Mouse (Mus musculus) ES-Bruce4 (cell line): ENCODE measurements at regions not wholly inside any gene's neighbourhood (a gene's known extent, or its start where the extent isn't known, plus 50 kb on each side); places are given as distances from the start of the nearest gene placed in this dataset.

ENCODE experiments used
- H3K27ac ChIP-seq: 2 replicates; pipeline ENCODE4 v1.5.1; 2012; ENCODE audit warnings: low read length, inconsistent platforms; ENCODE audit not compliant: insufficient read depth
- H3K27me3 ChIP-seq: 2 replicates; pipeline ENCODE4 v1.6.1; 2012; ENCODE audit warnings: mild to moderate bottlenecking, low read length, inconsistent platforms; ENCODE audit not compliant: control insufficient read depth, poor library complexity, insufficient read depth, severe bottlenecking
- H3K36me3 ChIP-seq: 2 replicates; pipeline ENCODE4 v1.6.1; 2012; ENCODE audit warnings: inconsistent platforms, mild to moderate bottlenecking, low read length, moderate library complexity; ENCODE audit not compliant: control insufficient read depth, poor library complexity, insufficient read depth, severe bottlenecking
- H3K4me1 ChIP-seq: one replicate; pipeline ENCODE4 v1.8.1; 2011; ENCODE audit warnings: low read length; ENCODE audit not compliant: control insufficient read depth, insufficient read depth
- H3K4me3 ChIP-seq: 2 replicates; pipeline ENCODE4 v1.5.1; 2011; ENCODE audit warnings: low read depth, mild to moderate bottlenecking, low read length
- H3K9ac ChIP-seq: 2 replicates; pipeline ENCODE4 v1.6.1; 2012; ENCODE audit warnings: low read depth, mild to moderate bottlenecking, inconsistent platforms; ENCODE audit not compliant: poor library complexity, severe bottlenecking
- H3K9me3 ChIP-seq: replicated peaks from 2 replicates; pipeline ENCODE4 v1.6.1; 2012; ENCODE audit warnings: mild to moderate bottlenecking, low read length, inconsistent platforms; ENCODE audit not compliant: control insufficient read depth, poor library complexity, insufficient read depth, severe bottlenecking
- CTCF ChIP-seq: IDR thresholded peaks from one replicate; pipeline ENCODE4 v1.8.1; 2011; ENCODE audit warnings: low read depth, low read length
- EP300 ChIP-seq: IDR thresholded peaks from 2 replicates; pipeline ENCODE4 v1.6.1; 2011; ENCODE audit warnings: low read depth, low read length; ENCODE audit not compliant: insufficient read depth
- POLR2A ChIP-seq: IDR thresholded peaks from one replicate; pipeline ENCODE4 v1.8.1; 2011; ENCODE audit warnings: low read length; ENCODE audit not compliant: insufficient read depth

GRCm38 (mm10) chr4:55891656-55892055, 359.4 kb upstream of the Klf4 start:
- H3K27ac ChIP-seq: no peak overlapping the region
- no peaks in the 10 kb centered on the region for H3K27me3 ChIP-seq

DNA sequence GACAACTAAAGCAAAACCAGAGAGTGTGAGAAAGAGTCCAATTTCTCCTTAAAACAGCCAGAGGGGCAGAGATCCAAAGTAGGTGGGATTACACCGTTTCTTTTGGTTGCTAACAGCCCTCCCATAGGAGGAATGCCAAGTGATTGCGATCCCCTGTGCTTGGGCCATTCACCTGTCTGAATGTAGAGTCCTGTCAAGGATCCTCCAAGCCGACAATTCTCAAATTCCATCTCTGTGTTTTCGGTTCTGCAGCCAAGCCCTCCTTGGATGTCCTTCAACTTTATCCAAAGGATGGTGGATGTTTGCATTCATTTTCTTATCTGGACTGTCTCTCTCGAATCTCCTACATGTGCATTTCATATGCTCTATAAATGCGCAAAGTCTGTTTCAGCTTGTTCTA, 355.3 kb upstream of the Klf4 start:
- no peaks in the 10 kb centered on the region for H3K9me3 ChIP-seq
- H3K4me3 ChIP-seq: no peak overlapping the region
- TF ChIP-seq POLR2A: no peak
- no peak for TF ChIP-seq CTCF
- no peak for TF ChIP-seq EP300
- no peaks in the 10 kb centered on the region for H3K36me3 ChIP-seq
- no peak overlapping the region for H3K9ac ChIP-seq
- H3K4me1 ChIP-seq: no peaks in the 10 kb centered on the region
- no peaks in the 10 kb centered on the region for H3K27me3 ChIP-seq
- no peak overlapping the region for H3K27ac ChIP-seq

More at GRCm38 (mm10) chr4:55891656-55892055, 359.4 kb upstream of the Klf4 start:
- TF ChIP-seq POLR2A (no peak), EP300 (no peak), CTCF (no peak)
- Histone ChIP-seq H3K4me3 (no peak overlapping the region), H3K9ac (no peak overlapping the region), H3K4me1 (no peaks in the 10 kb centered on the region), H3K9me3 (no peaks in the 10 kb centered on the region), H3K36me3 (no peaks in the 10 kb centered on the region)

GRCm38 (mm10) chr4:55882541-55882940, 350.3 kb upstream of the Klf4 start:
- no peak for TF ChIP-seq EP300
- TF ChIP-seq POLR2A: no peak
- TF ChIP-seq CTCF: no peak
- no peaks in the 10 kb centered on the region for H3K9me3 ChIP-seq
- no peak overlapping the region for H3K27ac ChIP-seq
- H3K4me3 ChIP-seq: no peak overlapping the region
- H3K36me3 ChIP-seq: no peaks in the 10 kb centered on the region
- H3K9ac ChIP-seq: no peak overlapping the region
- no peaks in the 10 kb centered on the region for H3K4me1 ChIP-seq
- no peaks in the 10 kb centered on the region for H3K27me3 ChIP-seq

DNA sequence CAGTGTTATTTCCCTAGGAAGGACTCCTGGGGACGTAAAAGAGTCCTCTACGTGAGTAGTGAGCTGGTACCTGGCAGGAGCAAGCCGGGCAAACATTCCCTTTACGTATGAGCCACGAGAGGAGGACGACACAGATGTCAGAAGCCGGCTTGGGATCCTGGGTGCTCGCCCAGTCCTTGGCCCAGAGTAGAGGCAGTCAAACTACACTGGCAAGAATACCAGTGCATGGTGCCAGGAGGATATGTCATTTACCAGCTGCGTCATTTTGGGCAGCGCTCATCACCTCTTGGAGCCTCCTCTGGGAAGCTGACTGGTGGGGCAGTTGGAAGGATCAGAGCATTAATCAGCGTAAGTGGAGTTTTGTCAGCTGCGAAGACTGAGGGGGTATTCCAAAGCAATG, 343.0 kb upstream of the Klf4 start:
- no peaks in the 10 kb centered on the region for H3K4me1 ChIP-seq
- no peaks in the 10 kb centered on the region for H3K36me3 ChIP-seq
- no peaks in the 10 kb centered on the region for H3K27me3 ChIP-seq
- no peak overlapping the region for H3K9ac ChIP-seq
- H3K27ac ChIP-seq: no peak overlapping the region
- no peak overlapping the region for H3K4me3 ChIP-seq
- TF ChIP-seq CTCF: no peak
- no peak for TF ChIP-seq POLR2A
- TF ChIP-seq EP300: no peak
- H3K9me3 ChIP-seq: no peaks in the 10 kb centered on the region

DNA sequence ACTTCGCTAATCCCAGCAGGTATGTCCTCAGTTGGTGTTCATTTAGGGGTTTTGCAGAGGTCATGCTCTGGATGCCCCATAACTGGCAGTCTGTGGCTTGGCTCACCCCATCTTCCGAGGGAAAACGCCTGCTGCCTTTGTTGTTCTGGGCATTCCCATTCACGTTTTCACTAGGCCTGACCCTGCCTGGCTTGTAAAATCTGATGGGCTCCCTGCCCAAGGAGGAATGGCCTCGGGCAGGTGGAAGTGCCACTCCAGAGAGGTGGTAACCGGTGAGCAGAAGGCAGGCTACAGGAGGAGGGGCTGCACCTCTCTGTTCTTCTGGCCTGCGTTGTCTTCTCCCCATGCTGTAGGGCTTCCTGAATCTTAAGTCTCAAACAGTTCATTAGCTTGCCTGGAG, 342.6 kb upstream of the Klf4 start:
- TF ChIP-seq EP300 (no peak), CTCF (no peak), POLR2A (no peak)
- H3K9ac ChIP-seq: no peak overlapping the region
- H3K27me3 ChIP-seq: no peaks in the 10 kb centered on the region
- no peaks in the 10 kb centered on the region for H3K36me3 ChIP-seq
- H3K4me3 ChIP-seq: no peak overlapping the region
- no peaks in the 10 kb centered on the region for H3K4me1 ChIP-seq
- H3K9me3 ChIP-seq: no peaks in the 10 kb centered on the region
- H3K27ac ChIP-seq: no peak overlapping the region

DNA sequence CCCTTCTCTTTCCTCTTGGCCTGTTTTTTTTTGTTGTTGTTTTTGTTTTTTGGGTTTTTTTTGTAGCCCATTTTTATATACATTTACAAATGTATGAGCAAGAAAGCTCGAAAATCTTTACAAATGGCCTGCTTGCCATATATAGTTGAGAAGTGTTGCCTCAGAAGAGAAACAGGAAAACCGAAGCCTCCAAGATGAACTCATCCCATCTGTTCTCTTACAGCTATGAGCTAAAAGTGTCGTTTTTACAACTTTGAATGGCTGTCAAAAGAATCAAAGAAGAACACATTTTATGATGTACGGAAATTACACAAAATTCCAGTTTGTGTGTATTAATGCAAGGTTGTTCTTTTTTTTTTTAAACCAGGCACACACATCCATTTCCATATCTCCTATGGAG, 342.0 kb upstream of the Klf4 start:
- Histone ChIP-seq H3K4me3 (no peak overlapping the region), H3K27ac (no peak overlapping the region), H3K27me3 (no peaks in the 10 kb centered on the region), H3K4me1 (no peaks in the 10 kb centered on the region), H3K9me3 (no peaks in the 10 kb centered on the region), H3K36me3 (no peaks in the 10 kb centered on the region), H3K9ac (no peak overlapping the region)
- TF ChIP-seq EP300: no peak
- no peak for TF ChIP-seq CTCF
- TF ChIP-seq POLR2A: no peak
